Mouse (Mus musculus) liver, embryonic 14.5 days (tissue): ENCODE measurements around the gene Cyb5r4. TPM values are rescaled to one million over a fixed set of nuclear protein-coding genes. Genes with fewer than 3 reads are reported as not detected.
"Not testable (repeated sequence)": the region's sequence is repeated elsewhere in the genome, so short reads cannot be mapped to it uniquely, and the experiment has no call there.

ENCODE experiments used
- ATAC-seq: fragments of 200-750 bp; cut with Nextera tagmentation; 2 replicates; pipeline ENCODE4 v1.8.0; 2017; ENCODE audit warnings: moderate number of reproducible peaks, mild to moderate bottlenecking, moderate library complexity; ENCODE audit not compliant: insufficient read depth
- DNase-seq, 3 experiments: peaks; one replicate each; pipeline ENCODE4 v3.0.0-alpha.2; 2012 to 2013; ENCODE audit warnings: low read depth in 3 of 3, low spot score in 3 of 3
- H3K27ac ChIP-seq: fragments of 300-500 bp; sonication (generic); 2 replicates; pipeline ENCODE4 v1.5.1; 2014; ENCODE audit warnings: moderate library complexity, mild to moderate bottlenecking, control low read depth, inconsistent platforms
- H3K27me3 ChIP-seq: fragments of 300-500 bp; sonication (generic); 2 replicates; pipeline ENCODE4 v1.6.1; 2014; ENCODE audit warnings: mild to moderate bottlenecking, low read length, moderate library complexity; ENCODE audit not compliant: control insufficient read depth, insufficient read depth
- H3K36me3 ChIP-seq: fragments of 300-500 bp; sonication (generic); replicated peaks from 2 replicates; pipeline ENCODE4 v1.6.1; 2014; ENCODE audit warnings: low read depth; ENCODE audit not compliant: control insufficient read depth, insufficient read depth
- H3K4me1 ChIP-seq, 2 experiments: fragments of 200-500 bp in 1 of 2; fragments of 300-500 bp in 1 of 2; sonication (generic) in 1 of 2; replicated peaks; 2 replicates each; pipeline ENCODE4 v1.6.1; 2012 to 2014; ENCODE audit warnings: antibody characterized with exemption in 1 of 2, inconsistent platforms in 1 of 2, low read length in 1 of 2; ENCODE audit not compliant: control insufficient read depth in 2 of 2, insufficient read depth in 2 of 2
- H3K4me2 ChIP-seq: fragments of 300-500 bp; sonication (generic); 2 replicates; pipeline ENCODE4 v1.6.1; 2014; ENCODE audit warnings: low read depth, mild to moderate bottlenecking, control low read depth, moderate library complexity
- H3K4me3 ChIP-seq, 2 experiments: fragments of 200-500 bp in 1 of 2; fragments of 300-500 bp in 1 of 2; sonication (generic) in 1 of 2; 2 replicates each; pipeline ENCODE4 v1.5.1; 2012 to 2014; ENCODE audit warnings: low read depth in 2 of 2, low read length in 2 of 2, mild to moderate bottlenecking in 2 of 2, control low read depth in 1 of 2, inconsistent platforms in 1 of 2, moderate library complexity in 1 of 2; ENCODE audit not compliant: insufficient read depth in 1 of 2
- H3K9ac ChIP-seq: fragments of 300-500 bp; sonication (generic); replicated peaks from 2 replicates; pipeline ENCODE4 v1.6.1; 2014; ENCODE audit warnings: mild to moderate bottlenecking, control low read depth, moderate library complexity
- H3K9me3 ChIP-seq: fragments of 300-500 bp; sonication (generic); 2 replicates; pipeline ENCODE4 v1.6.1; 2016; ENCODE audit warnings: low read length, mixed read lengths; ENCODE audit not compliant: control insufficient read depth
- CTCF ChIP-seq: IDR thresholded peaks from 2 replicates; pipeline ENCODE4 v1.5.1; 2016; ENCODE audit warnings: antibody characterized with exemption, low read depth, control low read depth
- EP300 ChIP-seq: IDR thresholded peaks from 2 replicates; pipeline ENCODE4 v1.6.1; 2016; ENCODE audit warnings: antibody characterized with exemption, low read depth
- WGBS: fragments of 180-500 bp; shearing (Covaris S2); extraction: QIAGEN DNeasy Blood & Tissue Kit; methylation state at CpG from one replicate; pipeline ENCODE4 v1.1.7; 2014; ENCODE audit not compliant: insufficient replicate concordance; 5-methylcytosine and 5-hydroxymethylcytosine counted together
- polyA plus RNA-seq, 2 experiments: library from polyadenylated mRNA; depleted of rRNA in 1 of 2; stranded (reverse) in 1 of 2; unstranded in 1 of 2; fragments of >200 nt; fragmentation: Nextera tagmentation in 1 of 2; extraction: Ambion mirVana in 1 of 2; gene quantifications; 2 replicates each; pipeline versions ENCODE4 v1.2.1 to v1.2.3; 2012 to 2014

The Cyb5r4 gene
- polyA plus RNA-seq, 2 experiments: 11.2 to 32.4 TPM

DNA sequence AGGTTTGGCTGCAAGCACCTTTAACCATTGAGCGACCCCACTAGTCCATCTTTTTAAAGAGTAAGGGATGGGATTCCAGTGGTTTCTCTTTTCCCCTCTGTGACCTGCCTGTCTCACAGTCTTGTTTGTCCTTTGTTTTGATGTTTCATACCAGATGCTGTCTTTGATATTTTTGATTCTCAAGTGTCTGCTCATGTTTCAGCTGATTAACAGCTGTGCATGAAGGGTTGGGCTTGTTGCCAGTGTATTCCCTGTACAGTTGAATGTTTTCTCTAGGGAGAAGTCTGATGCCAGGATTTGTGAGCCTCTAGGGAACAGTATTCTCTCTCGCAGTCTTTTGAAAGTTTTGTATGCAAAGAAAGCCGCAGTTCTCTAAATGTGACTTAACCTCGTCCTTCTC lies 27.6 kb downstream of the Cyb5r4 start:
- H3K9me3 ChIP-seq: no peaks in the 10 kb centered on the region
- ATAC-seq (no peak), DNase-seq (no peak)
- no peak overlapping the region for H3K4me2 ChIP-seq
- no peaks in the 10 kb centered on the region for H3K27me3 ChIP-seq
- H3K36me3 ChIP-seq: no peaks in the 10 kb centered on the region
- no peak overlapping the region for H3K27ac ChIP-seq
- no peak for TF ChIP-seq EP300
- no peak for TF ChIP-seq CTCF
- H3K4me1 ChIP-seq: no peaks in the 10 kb centered on the region
- H3K4me3 ChIP-seq: no peak overlapping the region
- no peak overlapping the region for H3K9ac ChIP-seq
- 75% methylated on average over 4 of the region's 4 CpGs for WGBS

DNA sequence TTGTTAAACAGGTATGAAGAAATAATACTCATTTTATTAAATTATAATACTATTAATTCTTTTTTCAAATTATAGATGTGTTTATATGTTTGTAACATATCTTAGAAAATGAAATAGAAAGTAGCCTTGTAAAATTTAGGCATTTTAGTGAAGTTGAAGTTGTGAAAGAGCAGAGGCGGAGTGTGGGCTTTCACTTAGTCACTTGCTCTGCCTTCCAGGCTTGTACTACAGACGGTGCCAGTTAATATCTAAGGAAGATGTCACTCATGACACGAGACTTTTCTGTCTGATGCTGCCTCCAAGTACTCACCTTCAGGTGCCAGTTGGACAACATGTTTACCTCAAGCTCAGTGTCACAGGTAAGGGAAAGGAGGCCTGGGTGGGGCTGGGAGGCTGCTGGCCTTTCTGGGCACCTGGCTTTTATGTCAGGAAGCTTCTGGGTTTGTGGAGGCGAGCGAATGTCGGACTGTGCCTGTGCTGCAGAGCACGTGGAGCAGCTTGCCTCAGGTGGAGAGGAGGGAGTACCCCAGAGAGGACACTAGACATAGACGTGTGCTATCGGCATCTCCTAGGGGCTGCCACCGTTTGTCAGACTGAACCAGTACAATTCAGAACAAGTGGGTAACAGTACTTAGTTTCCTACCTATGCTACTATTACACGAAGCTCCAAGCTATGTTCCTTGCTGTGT lies 33.9 kb downstream of the Cyb5r4 start:
- H3K4me3 ChIP-seq: no peak overlapping the region
- no peaks in the 10 kb centered on the region for H3K36me3 ChIP-seq
- no peaks in the 10 kb centered on the region for H3K27me3 ChIP-seq
- TF ChIP-seq EP300 (no peak), CTCF (no peak)
- H3K4me2 ChIP-seq: no peak overlapping the region
- no peaks in the 10 kb centered on the region for H3K4me1 ChIP-seq
- no peaks in the 10 kb centered on the region for H3K9me3 ChIP-seq
- WGBS: 74% methylated on average over 11 of the region's 11 CpGs
- no peak for DNase-seq
- no peak overlapping the region for H3K9ac ChIP-seq
- no peak overlapping the region for H3K27ac ChIP-seq
- ATAC-seq: no peak

DNA sequence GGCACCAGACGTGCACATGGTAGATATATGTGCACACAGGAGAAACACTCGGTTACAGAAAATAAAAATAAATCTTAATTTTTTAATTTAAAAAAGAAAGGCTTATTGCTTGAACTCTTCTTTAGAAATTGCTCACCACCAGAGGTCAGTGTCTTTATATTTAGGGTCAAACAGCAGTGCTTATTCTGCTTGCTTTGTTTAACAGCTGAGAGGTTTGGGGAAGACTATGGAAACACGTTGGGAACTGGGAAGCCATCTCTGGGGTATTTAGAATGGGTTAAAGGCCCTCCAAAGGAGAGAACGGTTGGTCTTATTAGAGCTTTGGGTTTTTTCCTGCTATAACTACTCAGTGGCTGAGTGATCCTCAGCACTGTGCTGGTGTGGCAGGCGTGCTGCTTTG lies 40.5 kb downstream of the Cyb5r4 start:
- Histone ChIP-seq H3K9ac (no peak overlapping the region), H3K27ac (no peak overlapping the region)

DNA sequence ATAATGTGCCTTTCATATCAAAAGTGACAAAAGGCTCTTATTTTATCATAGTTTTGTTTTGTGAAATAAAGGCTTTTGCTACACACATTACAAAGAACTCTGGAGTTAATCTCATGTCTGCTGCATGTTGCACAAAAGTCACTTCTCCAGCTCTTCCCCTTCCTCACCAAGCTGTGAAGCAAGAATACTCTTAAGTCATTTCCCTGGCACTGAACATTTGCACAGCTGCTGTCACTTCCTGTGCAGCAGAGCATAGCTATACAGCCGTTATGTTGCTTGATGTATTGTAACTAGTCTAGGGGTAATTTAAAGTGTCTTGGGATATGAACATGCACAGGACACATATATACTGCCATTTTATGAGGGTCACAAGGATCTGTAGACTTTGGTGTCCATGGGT lies 46.3 kb downstream of the Cyb5r4 start:
- Histone ChIP-seq H3K27ac (no peak overlapping the region), H3K4me3 (no peak overlapping the region), H3K36me3 (peaks cover 3% of the 10 kb centered on the region; the same call in 1 of the 2 replicates), H3K27me3 (no peaks in the 10 kb centered on the region), H3K4me2 (no peak overlapping the region), H3K4me1 (no peaks in the 10 kb centered on the region), H3K9ac (no peak overlapping the region), H3K9me3 (no peaks in the 10 kb centered on the region)
- no peak for ATAC-seq
- no peak for TF ChIP-seq EP300
- TF ChIP-seq CTCF: no peak
- WGBS: 72% methylated on average over 1 of the region's 1 CpGs
- no peak for DNase-seq

More for the DNA sequence above, 40.5 kb downstream of the Cyb5r4 start:
- H3K4me1 ChIP-seq: no peaks in the 10 kb centered on the region
- no peak overlapping the region for H3K4me3 ChIP-seq
- H3K36me3 ChIP-seq: no peaks in the 10 kb centered on the region
- H3K27me3 ChIP-seq: no peaks in the 10 kb centered on the region
- H3K4me2 ChIP-seq: no peak overlapping the region
- no peak for ATAC-seq
- TF ChIP-seq EP300 (no peak), CTCF (no peak)
- H3K9me3 ChIP-seq: no peaks in the 10 kb centered on the region
- no peak for DNase-seq
- 67% methylated on average over 5 of the region's 5 CpGs for WGBS

DNA sequence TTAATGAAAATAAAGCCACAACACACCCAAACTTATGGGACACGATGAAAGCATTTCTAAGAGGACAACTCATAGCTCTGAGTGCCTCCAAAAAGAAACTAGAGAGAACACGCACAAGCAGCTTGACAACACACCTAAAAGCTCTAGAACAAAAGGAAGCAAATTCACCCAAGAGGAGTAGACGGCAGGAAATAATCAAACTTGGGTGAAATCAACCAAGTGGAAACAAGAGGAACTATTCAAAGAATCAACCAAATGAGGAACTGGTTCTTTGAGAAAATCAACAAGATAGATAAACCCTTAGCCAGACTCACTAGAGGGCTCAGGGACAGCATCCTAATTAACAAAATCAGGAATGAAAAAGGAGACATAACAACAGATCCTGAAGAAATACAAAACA lies 49.8 kb downstream of the Cyb5r4 start:
- ATAC-seq, DNase-seq, H3K27me3 ChIP-seq, H3K4me1 ChIP-seq, H3K9ac ChIP-seq, H3K36me3 ChIP-seq, H3K4me3 ChIP-seq, H3K9me3 ChIP-seq, H3K27ac ChIP-seq, H3K4me2 ChIP-seq: not testable (repeated sequence)
- WGBS: 63% methylated on average over 3 of the region's 3 CpGs
